Mouse (Mus musculus): ENCODE measurements around the gene Trir.

DNA sequence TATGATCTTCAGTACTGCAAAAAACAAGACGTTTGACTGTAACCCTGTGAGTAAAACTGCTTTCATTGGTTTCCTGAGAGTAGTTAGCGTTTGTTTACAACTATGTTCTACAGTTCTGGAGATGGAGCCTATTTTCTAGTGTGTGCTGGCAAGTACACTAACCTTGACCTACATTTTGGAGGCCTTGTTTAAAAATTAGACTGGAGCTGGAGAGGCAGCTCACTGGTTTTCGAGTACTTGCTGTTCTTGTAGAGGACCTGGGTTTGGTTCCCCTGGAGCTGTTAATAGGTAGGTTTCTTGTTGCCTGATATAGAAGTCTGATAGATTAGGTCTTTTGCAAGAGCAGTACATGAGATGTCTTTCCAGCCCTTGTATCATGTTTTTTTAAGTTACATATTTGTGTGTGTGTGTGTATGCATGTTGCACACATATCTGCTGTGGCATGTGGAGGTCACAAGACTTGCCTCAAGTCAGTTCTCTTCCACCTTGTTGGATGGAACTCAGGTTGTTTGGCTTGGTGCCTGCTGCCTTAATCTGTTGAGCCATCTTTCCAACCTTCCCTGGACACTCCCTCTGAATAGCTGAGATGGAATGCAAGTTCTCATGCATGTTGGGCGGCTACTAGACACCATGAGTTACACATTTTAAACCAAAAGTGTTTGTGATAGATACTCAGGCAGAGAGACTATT lies 6.1 kb downstream of the Trir start:
- TF ChIP-seq CTCF (IDR thresholded peaks at IDR 0.05; ENCODE audit: insufficient read depth, low read length) (no peak), POLR2A (IDR thresholded peaks at IDR 0.05; ENCODE audit: borderline replicate concordance, extremely low read depth, low read depth, low read length) (no peak)
